ENCODE assay signal across 26 mouse cellular contexts in the genomic region with DNA sequence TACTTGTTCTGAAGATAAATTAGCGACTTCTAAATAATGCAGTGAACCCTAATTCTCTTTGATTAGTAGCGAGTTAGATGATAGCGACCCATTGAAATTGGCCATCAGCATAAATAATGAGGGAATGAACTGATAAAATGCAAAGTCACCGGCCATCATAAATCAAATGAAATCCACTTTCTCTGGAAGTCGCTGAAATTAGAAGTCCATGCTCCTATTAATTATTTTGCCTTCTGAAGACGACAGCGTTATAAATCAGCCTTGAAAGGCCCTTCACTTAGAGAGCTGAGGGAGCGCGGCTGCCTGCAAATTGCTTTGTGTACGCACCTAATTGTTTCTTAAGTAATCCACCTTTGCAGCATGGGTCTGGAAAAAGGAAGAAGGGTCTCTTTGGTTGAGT.
DNase-seq lines count a peak whose midpoint lies in the region; ATAC-seq lines count a peak whose summit lies in the region.
"Had no signal": no experiment of that assay in that cellular context is flagged by ENCODE, and none has a peak within 500 bp of the region (broad histone marks: within the 10 kb centered on the region; RNA-seq: fewer than 3 reads in every experiment).

No protein-coding gene starts in this region.

- H3K4me1 ChIP-seq in hindbrain, embryonic 12.5 days = no peaks in the 10 kb centered on the region
- no peaks in the 10 kb centered on the region for H3K4me1 ChIP-seq in hindbrain, embryonic 10.5 days (replicated peaks)
- H3K4me1 ChIP-seq in kidney, embryonic 15.5 days = peaks cover 7% of the 10 kb centered on the region; the same call in 1 of the 2 replicates
- H3K4me1 ChIP-seq: heart, embryonic 12.5 days; liver, embryonic 12.5 days; midbrain, embryonic 13.5 days; stomach, embryonic 15.5 days had no signal

- no peak for ATAC-seq in hindbrain, embryonic 12.5 days (ENCODE audit: low FRiP score)
- ATAC-seq in kidney, embryonic 15.5 days (replicated peaks; ENCODE audit: low FRiP score) = no peak
- ATAC-seq: forebrain, embryonic 14.5 days; liver, embryonic 12.5 days; liver, postnatal 0 days; midbrain, embryonic 13.5 days; Patski had no signal

- intact Hi-C loops in heart, postnatal 25 days (cut with DNase I) = no loop called here

- 61% methylated on average over 10 of the region's 10 CpGs for WGBS in hindbrain, embryonic 12.5 days
- WGBS in hindbrain, embryonic 10.5 days = 80% methylated on average over 10 of the region's 10 CpGs
- WGBS in kidney, embryonic 15.5 days = 32% methylated on average over 10 of the region's 10 CpGs

- H3K27ac ChIP-seq in hindbrain, embryonic 12.5 days = 0 out of 2 replicates have a peak overlapping the region, but pooled peaks have one; percentile 30
- H3K27ac ChIP-seq in hindbrain, embryonic 10.5 days = no peak overlapping the region
- H3K27ac ChIP-seq in kidney, embryonic 15.5 days = no peak overlapping the region
- H3K27ac ChIP-seq: heart, adult 2 months; liver, embryonic 12.5 days; midbrain, embryonic 13.5 days; stomach, embryonic 15.5 days had no signal

- DNase-seq in hindbrain, embryonic 10.5 days (ENCODE audit: low spot score) = no peak
- peak; percentile 16 for DNase-seq in kidney, postnatal 10 days
- peak; percentile 16 for DNase-seq in MN1 (ENCODE audit: low spot score)
- peak; percentile 16 for DNase-seq in embryo, embryonic 11.5 days (ENCODE audit: low read depth, low spot score)
- DNase-seq in heart, postnatal 25 days (ENCODE audit: low spot score) = no peak
- DNase-seq in urinary bladder, adult 2 months (ENCODE audit: low spot score) = no peak
- DNase-seq: adrenal gland, postnatal 10 days; cerebellum, adult 11 months; cerebellum, adult 9-10 months; cerebellum, postnatal 36 days; gastrocnemius, postnatal 36 days; heart, adult 2 months; kidney, postnatal 25 days; left cerebral cortex, postnatal 4 days; liver, postnatal 0 days; lung, postnatal 36 days; right cerebral cortex, postnatal 25 days had no signal

- no peak overlapping the region for H3K4me3 ChIP-seq in hindbrain, embryonic 12.5 days
- H3K4me3 ChIP-seq in hindbrain, embryonic 10.5 days = no peak overlapping the region
- no peak overlapping the region for H3K4me3 ChIP-seq in kidney, embryonic 15.5 days (replicated peaks)
- H3K4me3 ChIP-seq: heart, adult 2 months; heart, embryonic 12.5 days; liver, embryonic 12.5 days; midbrain, embryonic 13.5 days; stomach, embryonic 15.5 days had no signal

- H3K9ac ChIP-seq in hindbrain, embryonic 12.5 days = no peak overlapping the region
- H3K9ac ChIP-seq in kidney, embryonic 15.5 days = no peak overlapping the region
- H3K9ac ChIP-seq: heart, embryonic 12.5 days; liver, embryonic 12.5 days; liver, postnatal 0 days; midbrain, embryonic 13.5 days; stomach, embryonic 15.5 days had no signal

- no peaks in the 10 kb centered on the region for H3K36me3 ChIP-seq in hindbrain, embryonic 12.5 days
- H3K36me3 ChIP-seq in hindbrain, embryonic 10.5 days = no peaks in the 10 kb centered on the region
- H3K36me3 ChIP-seq in kidney, embryonic 15.5 days = no peaks in the 10 kb centered on the region
- H3K36me3 ChIP-seq: G1E; heart, embryonic 12.5 days; liver, embryonic 12.5 days; midbrain, embryonic 13.5 days; stomach, embryonic 15.5 days had no signal

- H3K4me2 ChIP-seq in hindbrain, embryonic 12.5 days (replicated peaks) = no peak overlapping the region
- H3K4me2 ChIP-seq in kidney, embryonic 15.5 days = no peak overlapping the region
- H3K4me2 ChIP-seq: heart, embryonic 12.5 days; liver, embryonic 12.5 days; midbrain, embryonic 13.5 days; stomach, embryonic 15.5 days had no signal

- H3K9me3 ChIP-seq in hindbrain, embryonic 12.5 days (replicated peaks) = no peaks in the 10 kb centered on the region; the same call in 1 of the 2 replicates
- H3K9me3 ChIP-seq in hindbrain, embryonic 10.5 days = no peaks in the 10 kb centered on the region
- H3K9me3 ChIP-seq in kidney, embryonic 15.5 days (replicated peaks) = no peaks in the 10 kb centered on the region
- H3K9me3 ChIP-seq: G1E; liver, embryonic 12.5 days; midbrain, embryonic 13.5 days; stomach, embryonic 15.5 days had no signal

- H3K27me3 ChIP-seq in hindbrain, embryonic 12.5 days = no peaks in the 10 kb centered on the region
- no peaks in the 10 kb centered on the region for H3K27me3 ChIP-seq in hindbrain, embryonic 10.5 days (ENCODE audit: insufficient read depth, poor library complexity, severe bottlenecking)
- H3K27me3 ChIP-seq in kidney, embryonic 15.5 days = peaks cover 11% of the 10 kb centered on the region
- H3K27me3 ChIP-seq: heart, embryonic 12.5 days; liver, embryonic 12.5 days; midbrain, embryonic 13.5 days; stomach, embryonic 15.5 days had no signal

Comparison
In these comparisons a context has a peak if more than half of its experiments do, and no peak if none do; other contexts are left out.
1. DNase-seq: peak in kidney, postnatal 10 days (single experiment), MN1 (single experiment) and embryo, embryonic 11.5 days (single experiment); none in hindbrain, embryonic 10.5 days (single experiment), heart, postnatal 25 days (single experiment) and urinary bladder, adult 2 months (single experiment).